Mouse (Mus musculus) brain, adult 2 months (tissue): ENCODE measurements at regions not wholly inside any gene's neighbourhood (a gene's known extent, or its start where the extent isn't known, plus 50 kb on each side); places are given as distances from the start of the nearest gene placed in this dataset.

Experiments used
- DNase-seq: peaks from one replicate; pipeline ENCODE4 v3.0.0; 2011; ENCODE audit warnings: low read depth, low spot score

- peak; percentile 38 for DNase-seq
Observed at GRCm38 (mm10) chr14:81957234-81957633, 1973.4 kb downstream of the Olfm4 start.

DNA sequence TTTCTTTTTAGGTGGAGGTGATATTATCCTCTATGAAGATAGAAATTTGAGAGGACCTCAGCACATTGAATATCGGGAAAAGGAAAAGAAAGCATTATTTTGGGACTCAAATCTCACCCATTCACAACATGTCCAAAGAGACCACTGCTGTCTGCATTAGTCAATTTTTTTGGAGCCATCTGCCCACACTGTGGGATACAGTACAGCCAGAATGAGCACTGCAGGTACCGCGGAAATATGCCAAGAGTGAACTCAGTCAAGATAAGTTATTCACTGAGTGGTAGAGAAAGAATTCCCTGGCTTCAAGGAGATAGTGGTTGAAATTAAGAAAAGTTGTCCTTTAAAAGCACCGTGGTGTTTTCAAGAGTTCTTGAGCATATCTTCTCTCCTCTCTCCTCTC lies 2003.9 kb downstream of the Olfm4 start:
- peak; percentile 88 for DNase-seq

DNA sequence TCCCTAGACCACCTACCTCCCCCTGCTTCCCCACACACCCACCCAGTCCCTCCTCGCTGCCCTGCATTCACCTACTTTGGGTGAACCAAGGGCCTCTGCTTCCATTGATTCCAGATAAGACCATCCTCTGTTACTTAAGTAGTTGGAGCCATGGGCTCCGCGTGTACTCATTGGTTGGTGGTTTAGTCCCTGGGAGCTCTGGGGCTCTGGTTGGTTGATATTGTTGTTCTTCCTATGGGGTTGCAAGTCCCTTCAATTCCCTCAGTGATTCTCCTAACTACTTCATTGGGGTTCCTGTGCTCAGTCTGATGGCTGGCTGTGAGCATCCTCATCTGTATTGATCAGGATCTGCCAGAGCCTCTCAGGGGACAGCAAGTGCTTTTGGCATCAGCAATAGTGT lies 2004.5 kb downstream of the Olfm4 start:
- no peak for DNase-seq

DNA sequence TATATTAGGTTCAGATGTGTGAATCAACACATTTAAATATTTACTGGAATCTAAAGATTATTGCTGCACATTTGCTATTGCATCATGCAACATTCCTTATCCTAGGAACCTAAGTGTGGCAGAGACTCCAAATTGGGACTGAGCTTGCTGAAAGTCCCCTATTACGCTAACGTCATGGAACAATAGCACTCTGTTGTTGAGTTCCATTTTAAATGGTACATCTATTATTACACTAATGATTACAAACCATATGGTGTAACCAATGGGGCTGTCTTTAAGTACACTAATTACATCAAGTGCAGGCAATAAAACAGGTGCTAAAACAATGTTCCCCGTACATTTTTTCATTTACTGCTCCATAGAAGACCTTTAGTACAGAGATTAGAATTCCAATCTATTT lies 2018.9 kb downstream of the Olfm4 start:
- DNase-seq: no peak

GRCm38 (mm10) chr14:82014726-82015125 lies 2030.8 kb downstream of the Olfm4 start:
- DNase-seq: peak; percentile 57
